Mouse (Mus musculus): ENCODE data around the gene Eif4a2.

DNA sequence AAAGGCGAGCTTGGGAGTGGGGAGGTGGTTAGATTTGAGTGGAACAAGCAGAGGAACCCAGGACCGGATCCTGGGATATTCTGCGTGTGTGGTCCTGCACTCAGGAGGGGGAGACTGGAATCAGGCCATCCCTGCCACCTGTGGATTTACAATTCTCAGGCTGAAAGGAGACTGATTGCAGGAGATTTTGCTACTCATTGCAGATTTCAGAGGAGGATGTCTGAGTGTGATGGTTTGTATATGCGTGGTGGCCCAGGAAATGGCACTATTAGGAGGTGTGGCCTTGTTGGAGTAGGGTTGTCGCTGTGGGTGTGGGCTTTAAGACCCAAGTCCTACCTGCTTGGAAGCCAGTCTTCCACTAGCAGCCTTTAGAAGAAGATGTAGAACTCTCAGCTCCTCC is 47.0 kb downstream of the Eif4a2 start:
- TF ChIP-seq CTCF (IDR thresholded peaks at IDR 0.05; ENCODE audit: low read depth) (no peak), EP300 (optimal IDR thresholded peaks at IDR 0.05) (no peak)

Data from stomach, postnatal 0 days (tissue).